Mouse (Mus musculus): ENCODE measurements around the gene Klhl29.

GRCm38 (mm10) chr12:5410391-5411115 is 35.1 kb upstream of the Klhl29 start:
- TF ChIP-seq CTCF (IDR thresholded peaks at IDR 0.05; ENCODE audit: control insufficient read depth, insufficient read depth, low read length) (peak; percentile 53), POLR2A (IDR thresholded peaks at IDR 0.05; ENCODE audit: borderline replicate concordance, control insufficient read depth, low read depth, low read length) (no peak)

All from bone marrow, adult 2 months (tissue).